Mouse (Mus musculus): ENCODE data around the gene Csmd2. TPM values are rescaled to one million over a fixed set of nuclear protein-coding genes. Genes with fewer than 3 reads are reported as not detected.
"Not testable (repeated sequence)": the region's sequence is repeated elsewhere in the genome, so short reads cannot be mapped to it uniquely, and the experiment has no call there.

Gene Csmd2
- polyA plus RNA-seq, 1 experiment from 2014 or later, result not detected

DNA sequence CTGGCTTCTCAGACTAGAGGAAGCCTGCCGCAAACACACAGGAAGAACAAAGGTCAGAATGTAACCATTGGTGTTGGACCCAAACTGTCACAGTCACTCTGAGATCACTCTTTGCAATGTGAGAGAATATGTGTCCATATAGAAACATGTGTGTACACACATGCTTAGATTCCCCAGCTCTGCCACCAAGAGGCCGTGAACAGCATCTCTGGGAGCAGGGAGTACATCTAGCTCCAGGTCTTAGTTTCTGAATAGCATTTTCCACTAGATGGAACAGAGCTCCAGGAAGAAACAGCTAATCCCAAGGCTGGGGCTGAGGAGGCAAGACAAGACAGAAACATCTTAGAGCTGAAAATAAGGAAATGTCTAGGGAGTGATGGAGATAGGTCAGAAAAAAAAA lies 512.3 kb downstream of the Csmd2 start:
- Histone ChIP-seq H3K9ac (replicated peaks) (no peak overlapping the region), H3K4me1 (ENCODE audit: insufficient read depth) (no peaks in the 10 kb centered on the region), H3K27me3 (ENCODE audit: insufficient read depth, low read length) (no peaks in the 10 kb centered on the region), H3K27ac (ENCODE audit: low read depth) (no peak overlapping the region), H3K9me3 (ENCODE audit: low read length) (no peaks in the 10 kb centered on the region), H3K36me3 (replicated peaks; ENCODE audit: insufficient read depth, low read length) (no peaks in the 10 kb centered on the region), H3K4me3 (ENCODE audit: low read depth, low read length) (no peak overlapping the region), H3K4me2 (ENCODE audit: low read depth, low read length) (no peak overlapping the region)
- WGBS (ENCODE audit: insufficient replicate concordance), result 68% methylated on average over 2 of the region's 2 CpGs
- no peak for DNase-seq
- no peak for ATAC-seq
- TF ChIP-seq EP300 (IDR thresholded peaks at IDR 0.05; ENCODE audit: low read depth) (no peak), CTCF (IDR thresholded peaks at IDR 0.05; ENCODE audit: low read depth) (no peak)

DNA sequence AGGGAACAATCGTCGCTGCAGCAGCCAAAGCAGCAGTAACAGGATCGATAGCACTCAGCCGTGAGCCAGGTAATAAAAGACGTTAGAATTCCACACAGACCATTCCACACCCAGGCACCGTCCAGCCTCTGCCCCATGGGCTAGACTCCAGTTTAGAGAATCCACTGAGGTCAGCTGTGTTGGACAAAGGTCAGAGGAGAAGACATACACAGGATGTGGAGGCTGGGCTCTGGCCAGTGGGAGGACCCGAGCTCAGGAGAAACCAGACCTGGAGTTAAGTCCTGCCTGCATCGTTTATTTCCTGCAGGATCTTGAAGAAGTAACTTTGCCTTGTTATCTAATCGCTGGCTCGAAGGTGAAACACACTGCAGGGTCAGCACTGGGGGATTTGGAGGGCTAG lies 519.2 kb downstream of the Csmd2 start:
- Histone ChIP-seq H3K4me3 (ENCODE audit: low read depth, low read length) (no peak overlapping the region), H3K27me3 (ENCODE audit: insufficient read depth, low read length) (no peaks in the 10 kb centered on the region), H3K4me2 (ENCODE audit: low read depth, low read length) (no peak overlapping the region), H3K9me3 (ENCODE audit: low read length) (no peaks in the 10 kb centered on the region), H3K27ac (ENCODE audit: low read depth) (no peak overlapping the region), H3K9ac (replicated peaks) (no peak overlapping the region), H3K36me3 (replicated peaks; ENCODE audit: insufficient read depth, low read length) (no peaks in the 10 kb centered on the region), H3K4me1 (ENCODE audit: insufficient read depth) (no peaks in the 10 kb centered on the region)
- ATAC-seq (no peak), DNase-seq (no peak)
- WGBS (ENCODE audit: insufficient replicate concordance), result 44% methylated on average over 10 of the region's 10 CpGs
- TF ChIP-seq CTCF (IDR thresholded peaks at IDR 0.05; ENCODE audit: low read depth) (no peak), EP300 (IDR thresholded peaks at IDR 0.05; ENCODE audit: low read depth) (no peak)

DNA sequence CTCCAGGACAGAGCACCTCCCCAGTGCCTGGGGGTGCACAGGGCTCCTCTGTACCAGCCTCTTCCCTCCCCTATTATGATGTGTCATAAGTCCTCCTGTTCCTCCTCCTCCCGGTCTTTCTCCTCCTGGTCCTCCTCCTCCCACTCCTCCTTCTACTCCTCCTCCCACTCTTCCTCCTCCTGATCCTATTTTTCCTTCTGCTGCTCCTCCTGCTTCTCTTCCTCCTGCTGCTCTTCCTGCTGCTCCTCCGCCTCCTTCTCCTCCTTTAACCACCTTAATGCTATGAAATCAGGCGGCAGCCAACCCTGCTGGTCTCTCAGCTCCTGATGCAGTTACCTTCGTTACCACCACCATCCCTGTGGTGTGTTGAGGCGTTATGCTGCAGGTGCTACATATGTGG lies 522.2 kb downstream of the Csmd2 start:
- no peak for TF ChIP-seq CTCF (IDR thresholded peaks at IDR 0.05; ENCODE audit: low read depth)
- no peak for TF ChIP-seq EP300 (IDR thresholded peaks at IDR 0.05; ENCODE audit: low read depth)
- no peak overlapping the region for H3K4me2 ChIP-seq (ENCODE audit: low read depth, low read length)
- no peak overlapping the region for H3K27ac ChIP-seq (ENCODE audit: low read depth)
- DNase-seq (no peak), ATAC-seq (no peak)
- no peak overlapping the region for H3K4me3 ChIP-seq (ENCODE audit: low read depth, low read length)
- no peaks in the 10 kb centered on the region for H3K27me3 ChIP-seq (ENCODE audit: insufficient read depth, low read length)
- no peaks in the 10 kb centered on the region for H3K9me3 ChIP-seq (ENCODE audit: low read length)
- 63% methylated on average over 5 of the region's 5 CpGs for WGBS (ENCODE audit: insufficient replicate concordance)
- H3K36me3 ChIP-seq (replicated peaks; ENCODE audit: insufficient read depth, low read length), result no peaks in the 10 kb centered on the region
- no peak overlapping the region for H3K9ac ChIP-seq (replicated peaks)
- no peaks in the 10 kb centered on the region for H3K4me1 ChIP-seq (ENCODE audit: insufficient read depth)

DNA sequence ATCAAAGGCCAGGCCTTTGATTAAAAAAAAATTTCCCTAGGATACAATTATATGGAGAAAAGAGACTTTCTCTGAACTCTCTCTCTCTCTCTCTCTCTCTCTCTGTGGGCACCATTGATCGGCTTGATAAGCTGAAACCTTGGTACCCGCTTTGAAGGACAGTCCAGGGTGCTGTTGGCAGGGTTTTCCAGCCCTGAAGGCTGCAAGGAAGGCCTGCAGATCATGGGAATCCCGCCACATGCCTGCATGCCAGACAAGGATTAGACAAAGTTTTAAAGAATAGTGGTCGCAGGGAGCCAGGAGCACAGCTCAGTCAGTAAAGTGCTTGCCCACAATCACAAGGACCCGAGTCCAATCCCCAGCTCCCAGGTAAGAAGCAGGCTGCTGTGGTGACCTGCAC lies 526.8 kb downstream of the Csmd2 start:
- H3K27ac ChIP-seq (ENCODE audit: low read depth), result no peak overlapping the region
- no peaks in the 10 kb centered on the region for H3K36me3 ChIP-seq (replicated peaks; ENCODE audit: insufficient read depth, low read length)
- H3K4me1 ChIP-seq (ENCODE audit: insufficient read depth), result no peaks in the 10 kb centered on the region
- H3K4me3 ChIP-seq (ENCODE audit: low read depth, low read length), result no peak overlapping the region
- DNase-seq (no peak), ATAC-seq (no peak)
- WGBS (ENCODE audit: insufficient replicate concordance), result 72% methylated on average over 5 of the region's 5 CpGs
- no peaks in the 10 kb centered on the region for H3K27me3 ChIP-seq (ENCODE audit: insufficient read depth, low read length)
- no peak overlapping the region for H3K4me2 ChIP-seq (ENCODE audit: low read depth, low read length)
- no peak for TF ChIP-seq CTCF (IDR thresholded peaks at IDR 0.05; ENCODE audit: low read depth)
- no peak for TF ChIP-seq EP300 (IDR thresholded peaks at IDR 0.05; ENCODE audit: low read depth)
- no peaks in the 10 kb centered on the region for H3K9me3 ChIP-seq (ENCODE audit: low read length)
- no peak overlapping the region for H3K9ac ChIP-seq (replicated peaks)

DNA sequence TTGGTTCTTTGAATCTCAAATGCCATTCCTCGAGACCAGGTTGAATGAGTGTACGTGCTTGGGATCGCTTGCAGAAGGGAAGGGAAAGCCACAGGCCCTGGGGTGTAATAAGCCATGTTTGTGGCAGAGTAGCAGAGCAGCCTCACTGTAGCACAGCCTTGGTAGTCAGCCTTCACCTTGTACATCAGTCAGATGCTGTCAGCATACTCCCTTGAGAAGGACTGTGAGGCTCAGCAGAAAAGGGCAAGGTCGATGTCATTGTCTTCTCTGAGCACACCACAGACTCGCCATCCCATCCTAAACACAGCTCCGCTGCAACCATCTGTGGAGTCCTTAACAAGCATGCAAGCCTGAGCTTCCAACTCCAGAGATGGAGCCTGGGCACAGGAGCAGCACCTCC lies 533.6 kb downstream of the Csmd2 start:
- no peak for DNase-seq
- H3K27ac ChIP-seq (ENCODE audit: low read depth), result no peak overlapping the region
- H3K36me3 ChIP-seq (replicated peaks; ENCODE audit: insufficient read depth, low read length), result no peaks in the 10 kb centered on the region
- H3K9ac ChIP-seq (replicated peaks), result no peak overlapping the region
- H3K27me3 ChIP-seq (ENCODE audit: insufficient read depth, low read length), result no peaks in the 10 kb centered on the region
- no peaks in the 10 kb centered on the region for H3K9me3 ChIP-seq (ENCODE audit: low read length)
- no peaks in the 10 kb centered on the region for H3K4me1 ChIP-seq (ENCODE audit: insufficient read depth)
- TF ChIP-seq CTCF (IDR thresholded peaks at IDR 0.05; ENCODE audit: low read depth) (no peak), EP300 (IDR thresholded peaks at IDR 0.05; ENCODE audit: low read depth) (no peak)
- no peak for ATAC-seq
- 80% methylated on average over 6 of the region's 6 CpGs for WGBS (ENCODE audit: insufficient replicate concordance)
- H3K4me3 ChIP-seq (ENCODE audit: low read depth, low read length), result no peak overlapping the region
- no peak overlapping the region for H3K4me2 ChIP-seq (ENCODE audit: low read depth, low read length)

DNA sequence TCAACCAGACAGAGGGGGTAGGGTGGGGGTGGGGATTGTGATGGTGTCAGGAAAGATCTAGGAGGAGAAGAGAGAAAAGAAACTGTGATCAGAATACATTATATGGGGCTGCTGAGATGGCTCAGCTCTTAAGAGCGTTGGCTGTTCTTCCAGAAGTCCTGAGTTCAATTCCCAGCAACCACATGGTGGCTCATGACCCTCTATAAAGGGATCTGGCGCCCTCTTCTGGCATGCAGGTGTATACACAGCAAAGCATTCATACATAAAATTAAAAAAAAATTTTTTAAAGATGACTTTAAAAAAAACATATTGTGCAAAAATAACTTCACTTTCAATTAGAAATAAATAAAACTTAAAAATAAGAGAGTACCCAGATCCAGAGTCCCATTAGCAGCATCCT lies 555.7 kb downstream of the Csmd2 start:
- peak; percentile 47 for TF ChIP-seq CTCF (IDR thresholded peaks at IDR 0.05; ENCODE audit: low read depth)
- no peak for TF ChIP-seq EP300 (IDR thresholded peaks at IDR 0.05; ENCODE audit: low read depth)
- no peak overlapping the region for H3K9ac ChIP-seq (replicated peaks)
- DNase-seq (no peak), ATAC-seq (no peak)
- no peaks in the 10 kb centered on the region for H3K4me1 ChIP-seq (ENCODE audit: insufficient read depth)
- H3K36me3 ChIP-seq (replicated peaks; ENCODE audit: insufficient read depth, low read length), result no peaks in the 10 kb centered on the region
- H3K4me2 ChIP-seq (ENCODE audit: low read depth, low read length), result no peak overlapping the region
- no peaks in the 10 kb centered on the region for H3K9me3 ChIP-seq (ENCODE audit: low read length)
- no peaks in the 10 kb centered on the region for H3K27me3 ChIP-seq (ENCODE audit: insufficient read depth, low read length)
- WGBS (ENCODE audit: insufficient replicate concordance), result 20% methylated on average over 2 of the region's 2 CpGs
- no peak overlapping the region for H3K4me3 ChIP-seq (ENCODE audit: low read depth, low read length)
- H3K27ac ChIP-seq (ENCODE audit: low read depth), result no peak overlapping the region

DNA sequence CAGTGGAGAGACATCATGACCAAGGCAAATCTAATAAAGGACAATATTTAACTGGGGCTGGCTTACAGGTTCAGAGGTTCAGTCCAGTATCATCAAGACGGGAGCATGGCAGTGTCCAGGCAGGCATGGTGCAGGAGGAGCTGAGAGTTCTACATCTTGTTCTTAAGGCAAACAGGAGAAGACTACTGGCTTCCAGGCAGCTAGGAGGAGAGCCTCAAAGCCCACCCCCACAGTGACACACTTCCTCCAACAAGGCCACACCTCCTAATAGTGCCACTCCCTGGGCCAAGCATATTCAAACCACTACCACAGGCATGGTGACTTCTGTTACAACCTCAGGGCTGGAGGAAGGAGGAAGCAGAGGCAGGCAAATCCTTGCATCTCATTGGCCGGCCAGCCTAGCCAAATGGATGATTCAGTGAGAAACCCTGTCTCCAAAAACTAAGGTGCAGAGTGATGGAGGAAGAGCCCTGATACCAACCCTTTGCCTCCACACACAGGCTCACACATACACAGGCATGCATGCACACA lies 556.4 kb downstream of the Csmd2 start:
- WGBS (ENCODE audit: insufficient replicate concordance), result 55% methylated on average over 2 of the region's 2 CpGs
- ATAC-seq; H3K36me3 ChIP-seq (replicated peaks; ENCODE audit: insufficient read depth, low read length); H3K4me2 ChIP-seq (ENCODE audit: low read depth, low read length); H3K4me3 ChIP-seq (ENCODE audit: low read depth, low read length); H3K9me3 ChIP-seq (ENCODE audit: low read length); H3K27ac ChIP-seq (ENCODE audit: low read depth); H3K4me1 ChIP-seq (ENCODE audit: insufficient read depth); H3K27me3 ChIP-seq (ENCODE audit: insufficient read depth, low read length); H3K9ac ChIP-seq (replicated peaks); DNase-seq: not testable (repeated sequence)

Data from liver, postnatal 0 days (tissue).